Mouse (Mus musculus) mesoderm, embryonic 11.5 days (tissue): ENCODE results near the gene Atxn10.
A peak's percentile ranks its signal among the peaks of the same experiment; 100 is the strongest.

Experiments
- DNase-seq: peaks from one replicate; pipeline ENCODE4 v3.0.0-alpha.2; 2012; ENCODE audit warnings: low read depth, low spot score

Atxn10 gene

GRCm38 (mm10) chr15:85469401-85469800, 133.4 kb downstream of the Atxn10 start:
- DNase-seq, result no peak

- no peak for DNase-seq
These were observed 138.7 kb downstream of the Atxn10 start for GRCm38 (mm10) chr15:85474697-85475096.

- peak; percentile 72 for DNase-seq
These were observed 141.5 kb downstream of the Atxn10 start for GRCm38 (mm10) chr15:85477584-85477983.

- DNase-seq, result no peak
These were observed 143.3 kb downstream of the Atxn10 start for GRCm38 (mm10) chr15:85479365-85479764.

GRCm38 (mm10) chr15:85479919-85480318, 143.9 kb downstream of the Atxn10 start:
- no peak for DNase-seq

GRCm38 (mm10) chr15:85480630-85481029, 144.6 kb downstream of the Atxn10 start:
- DNase-seq, result no peak

- no peak for DNase-seq
These were observed 152.9 kb downstream of the Atxn10 start for GRCm38 (mm10) chr15:85488900-85489299.

- DNase-seq, result no peak
These were observed 153.7 kb downstream of the Atxn10 start for GRCm38 (mm10) chr15:85489751-85490150.

GRCm38 (mm10) chr15:85494163-85494621, 158.1 kb downstream of the Atxn10 start:
- no peak for DNase-seq

GRCm38 (mm10) chr15:85497548-85497947, 161.5 kb downstream of the Atxn10 start:
- DNase-seq, result no peak

GRCm38 (mm10) chr15:85497981-85498475, 162.0 kb downstream of the Atxn10 start:
- peak; percentile 64 for DNase-seq

GRCm38 (mm10) chr15:85500267-85500666, 164.2 kb downstream of the Atxn10 start:
- DNase-seq, result no peak

GRCm38 (mm10) chr15:85503127-85503526, 167.1 kb downstream of the Atxn10 start, which contains the start of gene 7530416G11Rik:
7530416G11Rik (minus strand) TSS chr15:85503227.
- DNase-seq, result no peak

GRCm38 (mm10) chr15:85505118-85505925, 169.3 kb downstream of the Atxn10 start:
- DNase-seq, result peak; percentile 36

GRCm38 (mm10) chr15:85506680-85507079, 170.6 kb downstream of the Atxn10 start:
- DNase-seq, result no peak

- peak; percentile 68 for DNase-seq
These were observed 171.4 kb downstream of the Atxn10 start for GRCm38 (mm10) chr15:85507370-85508014.
